Mouse (Mus musculus) testis, adult 2 months (tissue): ENCODE measurements around the gene Proca1.

Experiments used
- CTCF ChIP-seq: fragments of 200-500 bp; IDR thresholded peaks from 2 replicates; pipeline ENCODE4 v1.5.1; 2012; ENCODE audit warnings: low read depth, mild to moderate bottlenecking, inconsistent platforms, low read length, moderate library complexity; ENCODE audit not compliant: control insufficient read depth, insufficient read depth, insufficient replicate concordance
- POLR2A ChIP-seq: fragments of 200-500 bp; IDR thresholded peaks from 2 replicates; pipeline ENCODE4 v1.6.1; 2012; ENCODE audit warnings: low read depth, mild to moderate bottlenecking, inconsistent platforms, low read length, moderate library complexity; ENCODE audit not compliant: control insufficient read depth

DNA sequence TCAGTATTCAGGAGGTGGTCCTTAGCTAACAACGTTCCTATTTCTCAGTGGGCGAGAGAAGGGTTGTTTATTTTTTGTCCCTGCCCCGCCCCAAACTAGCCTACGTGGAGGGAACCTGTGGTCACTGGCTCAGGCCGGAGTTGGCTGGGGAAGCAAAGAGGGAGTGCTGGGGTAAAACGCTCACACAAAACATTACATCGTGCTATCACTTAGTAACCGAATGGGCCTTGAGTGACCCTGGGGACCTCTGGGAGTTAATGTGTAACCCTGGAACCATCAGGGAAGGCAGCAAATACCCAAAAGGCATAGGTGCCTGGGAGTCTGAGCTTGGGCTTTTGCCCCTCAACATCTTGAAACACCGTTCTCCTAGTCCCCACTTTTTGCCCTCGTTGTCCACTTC lies 15.8 kb upstream of the Proca1 start:
- TF ChIP-seq CTCF (no peak), POLR2A (no peak)
